Mouse (Mus musculus) cerebellum, adult 2 months (tissue): ENCODE measurements at regions not wholly inside any gene's neighbourhood (a gene's known extent, or its start where the extent isn't known, plus 50 kb on each side); places are given as distances from the start of the nearest gene placed in this dataset.

ENCODE experiments used
- DNase-seq, 2 experiments: peaks; one replicate each; pipeline ENCODE4 v3.0.0; 2021
- H3K27ac ChIP-seq: fragments of 200-500 bp; 2 replicates; pipeline ENCODE4 v1.5.1; 2012; ENCODE audit warnings: low read length, control low read depth, inconsistent platforms; ENCODE audit not compliant: insufficient read depth
- H3K27me3 ChIP-seq: fragments of 200-500 bp; 2 replicates; pipeline ENCODE4 v1.6.1; 2012; ENCODE audit warnings: inconsistent platforms, mild to moderate bottlenecking, low read length, moderate library complexity; ENCODE audit not compliant: control insufficient read depth, insufficient read depth
- H3K4me1 ChIP-seq: fragments of 200-500 bp; 2 replicates; pipeline ENCODE4 v1.6.1; 2011; ENCODE audit warnings: low read length; ENCODE audit not compliant: control insufficient read depth, insufficient read depth
- H3K4me3 ChIP-seq: fragments of 200-500 bp; replicated peaks from 2 replicates; pipeline ENCODE3; 2011; ENCODE audit warnings: mild to moderate bottlenecking, low read depth, low read length, control low read depth; ENCODE audit not compliant: insufficient read depth
- CTCF ChIP-seq: fragments of 200-500 bp; IDR thresholded peaks from 2 replicates; pipeline ENCODE4 v1.5.1; 2011; ENCODE audit warnings: low read depth, mild to moderate bottlenecking, control low read depth, low read length, moderate library complexity, borderline replicate concordance; ENCODE audit not compliant: insufficient read depth
- POLR2A ChIP-seq: fragments of 200-500 bp; IDR thresholded peaks from 2 replicates; pipeline ENCODE4 v1.6.1; 2011; ENCODE audit warnings: low read length, control low read depth, borderline replicate concordance; ENCODE audit not compliant: insufficient read depth
- WGBS: fragments of 180-500 bp; shearing (Covaris S2); methylation state at CpG from one replicate; pipeline ENCODE4 v1.1.7; 2018; 5-methylcytosine and 5-hydroxymethylcytosine counted together

- no peak for DNase-seq
- Histone ChIP-seq H3K27ac (no peak overlapping the region), H3K4me3 (no peak overlapping the region), H3K4me1 (no peaks in the 10 kb centered on the region), H3K27me3 (no peaks in the 10 kb centered on the region)
- TF ChIP-seq CTCF, result no peak
- TF ChIP-seq POLR2A, result no peak
- WGBS, result 78% methylated on average over 1 of the region's 1 CpGs
Measured at GRCm38 (mm10) chr6:103377277-103377676, 133.1 kb upstream of the Chl1 start.

DNA sequence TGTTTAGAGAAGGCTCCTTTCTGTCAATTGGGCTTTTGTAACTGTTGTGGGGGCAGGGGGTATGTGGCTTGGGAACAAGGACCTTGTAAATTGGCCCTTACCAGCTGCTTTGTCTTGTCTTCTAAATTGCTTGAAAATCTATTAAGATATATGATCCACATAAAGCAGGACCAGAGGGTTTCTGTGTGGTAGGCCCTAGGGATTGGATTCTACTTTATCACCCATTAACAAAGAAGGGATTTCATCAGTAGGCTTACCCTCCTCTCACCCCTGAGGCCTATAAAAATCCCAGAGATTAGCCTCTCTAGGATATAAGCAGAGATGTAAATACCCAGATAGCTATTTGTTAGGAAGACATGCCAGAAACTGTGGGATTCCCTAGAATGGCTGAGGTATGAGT, 132.3 kb upstream of the Chl1 start:
- no peaks in the 10 kb centered on the region for H3K27me3 ChIP-seq
- no peak overlapping the region for H3K27ac ChIP-seq
- H3K4me3 ChIP-seq, result no peak overlapping the region
- TF ChIP-seq CTCF (no peak), POLR2A (no peak)
- no peak for DNase-seq
- H3K4me1 ChIP-seq, result no peaks in the 10 kb centered on the region

- TF ChIP-seq CTCF (no peak), POLR2A (no peak)
- no peaks in the 10 kb centered on the region for H3K27me3 ChIP-seq
- H3K4me3 ChIP-seq, result no peak overlapping the region
- no peak overlapping the region for H3K27ac ChIP-seq
- H3K4me1 ChIP-seq, result no peaks in the 10 kb centered on the region
- WGBS, result 9% methylated on average over 1 of the region's 1 CpGs
- DNase-seq, result no peak
Measured at GRCm38 (mm10) chr6:103381030-103381429, 129.4 kb upstream of the Chl1 start.

DNA sequence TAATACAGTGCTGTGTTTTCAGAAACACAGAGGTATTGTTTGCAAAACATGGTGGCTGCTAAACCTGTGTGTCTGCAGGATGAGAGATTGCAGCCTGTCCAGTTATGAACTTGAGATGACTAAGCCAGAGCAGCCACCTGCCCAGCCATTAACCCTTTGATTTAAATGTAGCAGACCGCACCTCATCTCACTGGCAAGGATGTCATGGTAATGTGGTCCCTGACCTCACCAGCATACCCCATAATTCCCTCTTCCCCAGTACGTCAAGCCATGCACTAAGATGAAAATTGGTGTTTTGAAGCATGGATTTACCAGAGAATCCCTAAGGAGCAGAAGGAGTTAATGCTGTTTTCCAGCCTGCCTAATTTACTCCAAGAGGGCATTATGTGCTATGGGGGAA, 128.5 kb upstream of the Chl1 start:
- H3K4me3 ChIP-seq, result no peak overlapping the region
- no peaks in the 10 kb centered on the region for H3K4me1 ChIP-seq
- TF ChIP-seq POLR2A (no peak), CTCF (no peak)
- DNase-seq, result no peak
- H3K27ac ChIP-seq, result no peak overlapping the region
- no peaks in the 10 kb centered on the region for H3K27me3 ChIP-seq
- WGBS, result 83% methylated on average over 2 of the region's 2 CpGs

GRCm38 (mm10) chr6:103386591-103386990, 123.8 kb upstream of the Chl1 start:
- no peak for TF ChIP-seq CTCF
- TF ChIP-seq POLR2A, result no peak
- DNase-seq, result no peak
- Histone ChIP-seq H3K4me1 (no peaks in the 10 kb centered on the region), H3K4me3 (no peak overlapping the region), H3K27me3 (no peaks in the 10 kb centered on the region), H3K27ac (no peak overlapping the region)
- 74% methylated on average over 4 of the region's 4 CpGs for WGBS

DNA sequence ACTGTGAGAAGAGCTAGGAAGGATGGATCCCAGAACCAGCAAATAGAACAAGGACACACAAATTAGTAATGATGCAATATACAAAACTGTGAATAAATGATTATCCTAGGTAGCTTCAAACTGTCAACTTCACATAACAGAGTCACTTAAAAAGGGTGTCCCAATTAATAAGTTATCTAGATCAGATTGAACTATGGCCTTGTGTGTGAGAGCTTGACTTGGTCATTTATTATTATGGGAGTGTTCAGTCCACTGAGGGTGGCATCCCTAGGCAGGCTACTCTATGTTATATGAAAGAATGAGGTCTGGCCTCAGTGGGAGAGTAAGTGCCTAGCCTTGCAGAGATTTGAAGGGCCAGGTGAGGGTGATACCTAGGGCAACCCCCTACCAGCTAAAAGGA, 104.4 kb upstream of the Chl1 start:
- TF ChIP-seq POLR2A, result no peak
- TF ChIP-seq CTCF, result no peak
- no peaks in the 10 kb centered on the region for H3K4me1 ChIP-seq
- H3K27me3 ChIP-seq, result no peaks in the 10 kb centered on the region
- no peak overlapping the region for H3K27ac ChIP-seq
- no peak for DNase-seq
- H3K4me3 ChIP-seq, result no peak overlapping the region

GRCm38 (mm10) chr6:103414888-103415287, 95.5 kb upstream of the Chl1 start:
- 88% methylated on average over 2 of the region's 2 CpGs for WGBS
- no peaks in the 10 kb centered on the region for H3K4me1 ChIP-seq
- no peak for DNase-seq
- no peaks in the 10 kb centered on the region for H3K27me3 ChIP-seq
- no peak overlapping the region for H3K4me3 ChIP-seq
- no peak for TF ChIP-seq CTCF
- TF ChIP-seq POLR2A, result no peak
- no peak overlapping the region for H3K27ac ChIP-seq

DNA sequence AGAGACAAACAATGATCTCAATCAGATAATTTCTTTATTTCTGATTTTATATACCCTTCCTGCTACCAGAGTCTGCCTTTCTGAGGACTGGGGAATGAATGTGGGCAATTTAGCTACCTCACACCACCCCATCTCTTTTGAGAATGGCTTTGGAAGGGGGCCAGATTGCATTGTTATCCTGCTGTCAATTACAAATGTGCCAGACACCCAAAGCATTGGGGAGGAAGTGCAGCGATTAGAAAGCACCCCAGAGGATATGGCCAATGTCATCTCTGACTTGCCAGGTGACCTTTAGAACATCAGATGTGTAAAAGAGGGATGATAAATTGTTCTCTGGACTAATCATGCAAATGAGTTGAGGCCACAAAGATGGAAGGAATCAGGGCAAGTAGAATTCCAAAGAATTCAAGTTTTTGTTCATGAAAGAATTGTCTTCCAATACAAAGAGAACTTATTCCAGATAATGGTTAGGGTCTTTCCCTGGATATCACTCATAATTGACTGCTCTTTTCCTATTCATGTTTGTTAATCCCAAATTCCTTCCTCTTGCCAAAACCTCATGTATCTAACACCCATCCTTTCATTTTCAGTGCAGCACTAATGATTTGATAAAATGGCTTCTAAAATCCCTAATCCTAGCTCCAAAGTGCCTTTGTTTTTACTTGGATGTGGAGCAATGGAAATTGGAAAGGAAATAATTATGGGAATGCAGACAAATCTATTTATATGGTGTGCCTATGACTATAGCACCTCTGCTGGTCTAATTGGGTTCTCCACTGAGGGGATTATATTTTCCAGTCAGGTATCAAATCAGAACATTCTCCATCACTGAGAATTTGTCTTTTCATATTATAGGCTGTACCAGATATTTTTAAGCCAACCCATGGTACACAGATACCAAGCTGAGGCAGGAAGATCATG, 89.1 kb upstream of the Chl1 start:
- TF ChIP-seq POLR2A, result no peak
- no peak for TF ChIP-seq CTCF
- WGBS, result 15% methylated on average over 1 of the region's 1 CpGs
- Histone ChIP-seq H3K27ac (no peak overlapping the region), H3K4me3 (no peak overlapping the region), H3K27me3 (no peaks in the 10 kb centered on the region), H3K4me1 (no peaks in the 10 kb centered on the region)
- DNase-seq, result no peak
